Mouse (Mus musculus) liver, postnatal 0 days (tissue): Measurements from ENCODE around the gene Rbpj. TPM values are rescaled to one million over a fixed set of nuclear protein-coding genes. Genes with fewer than 3 reads are reported as not detected.

ENCODE experiments used
- ATAC-seq: fragments of 200-750 bp; cut with Nextera tagmentation; 2 replicates; pipeline ENCODE4 v1.8.0; 2017; ENCODE audit warnings: mild to moderate bottlenecking, moderate library complexity
- DNase-seq: peaks from one replicate; pipeline ENCODE4 v3.0.0-alpha.2; 2016
- H3K27ac ChIP-seq: fragments of 300-500 bp; sonication (generic); 2 replicates; pipeline ENCODE4 v1.5.1; 2014; ENCODE audit warnings: antibody characterized with exemption, moderate library complexity, mild to moderate bottlenecking, low read depth
- H3K27me3 ChIP-seq: fragments of 300-500 bp; sonication (generic); 2 replicates; pipeline ENCODE4 v1.6.1; 2014; ENCODE audit warnings: low read length, control low read depth, mixed read lengths; ENCODE audit not compliant: insufficient read depth
- H3K36me3 ChIP-seq: fragments of 300-500 bp; sonication (generic); replicated peaks from 2 replicates; pipeline ENCODE4 v1.6.1; 2014; ENCODE audit warnings: mild to moderate bottlenecking, control low read depth, low read length, moderate library complexity, mixed read lengths; ENCODE audit not compliant: insufficient read depth
- H3K4me1 ChIP-seq: fragments of 300-500 bp; sonication (generic); 2 replicates; pipeline ENCODE4 v1.6.1; 2014; ENCODE audit warnings: antibody characterized with exemption, mild to moderate bottlenecking, control low read depth; ENCODE audit not compliant: insufficient read depth
- H3K4me2 ChIP-seq: fragments of 300-500 bp; sonication (generic); 2 replicates; pipeline ENCODE4 v1.6.1; 2014; ENCODE audit warnings: low read depth, mild to moderate bottlenecking, low read length, moderate library complexity, mixed read lengths
- H3K4me3 ChIP-seq: fragments of 300-500 bp; sonication (generic); 2 replicates; pipeline ENCODE4 v1.5.1; 2014; ENCODE audit warnings: low read depth, low read length
- H3K9ac ChIP-seq: fragments of 300-500 bp; sonication (generic); replicated peaks from 2 replicates; pipeline ENCODE4 v1.6.1; 2014; ENCODE audit warnings: mild to moderate bottlenecking, moderate library complexity
- H3K9me3 ChIP-seq: fragments of 300-500 bp; sonication (generic); 2 replicates; pipeline ENCODE4 v1.6.1; 2016; ENCODE audit warnings: mild to moderate bottlenecking, control low read depth, low read length, mixed read lengths
- CTCF ChIP-seq: sonication (generic); IDR thresholded peaks from 2 replicates; pipeline ENCODE4 v1.5.1; 2016; ENCODE audit warnings: antibody characterized with exemption, low read depth
- EP300 ChIP-seq: IDR thresholded peaks from 2 replicates; pipeline ENCODE4 v1.6.1; 2016; ENCODE audit warnings: antibody characterized with exemption, low read depth, mild to moderate bottlenecking
- WGBS: fragments of 180-500 bp; shearing (Covaris S2); extraction: QIAGEN DNeasy Blood & Tissue Kit; methylation state at CpG from one replicate; pipeline ENCODE4 v1.1.7; 2014; ENCODE audit not compliant: insufficient replicate concordance; 5-methylcytosine and 5-hydroxymethylcytosine counted together
- polyA plus RNA-seq: library from polyadenylated mRNA; unstranded; fragments of >200 nt; fragmentation: Nextera tagmentation; extraction: Ambion mirVana; gene quantifications from 2 replicates; pipeline ENCODE4 v1.2.1, GENCODE M21; 2015

Rbpj gene
- polyA plus RNA-seq, 1 experiment from 2014 or later: 6.1 TPM

DNA sequence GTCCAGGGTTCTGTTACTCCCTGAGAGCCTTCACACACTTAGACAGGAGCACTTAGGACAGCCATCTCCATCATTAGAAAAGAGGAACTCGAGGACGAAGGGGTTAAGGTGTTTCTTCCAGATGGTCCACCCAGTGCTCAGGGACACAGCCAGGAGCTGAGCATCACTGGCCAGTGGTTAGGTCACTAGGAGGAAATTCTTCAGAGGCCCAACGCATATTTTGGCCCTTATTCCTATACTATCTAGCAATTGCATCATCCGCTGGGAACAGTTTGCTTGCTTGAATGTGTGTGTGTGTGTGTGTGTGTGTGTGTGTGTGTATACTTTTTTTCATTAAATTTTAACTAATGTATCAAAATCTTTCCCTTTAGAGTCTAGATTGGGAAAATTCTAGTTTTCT, 45.5 kb downstream of the Rbpj start:
- DNase-seq: no peak
- TF ChIP-seq EP300 (no peak), CTCF (no peak)
- no peak overlapping the region for H3K4me2 ChIP-seq
- no peak overlapping the region for H3K9ac ChIP-seq
- H3K9me3 ChIP-seq: no peaks in the 10 kb centered on the region
- no peaks in the 10 kb centered on the region for H3K27me3 ChIP-seq
- H3K36me3 ChIP-seq: no peaks in the 10 kb centered on the region
- H3K27ac ChIP-seq: no peak overlapping the region
- H3K4me1 ChIP-seq: peaks cover 7% of the 10 kb centered on the region; the same call in 1 of the 2 replicates
- H3K4me3 ChIP-seq: no peak overlapping the region
- WGBS: 54% methylated on average over 4 of the region's 4 CpGs
- ATAC-seq: no peak

DNA sequence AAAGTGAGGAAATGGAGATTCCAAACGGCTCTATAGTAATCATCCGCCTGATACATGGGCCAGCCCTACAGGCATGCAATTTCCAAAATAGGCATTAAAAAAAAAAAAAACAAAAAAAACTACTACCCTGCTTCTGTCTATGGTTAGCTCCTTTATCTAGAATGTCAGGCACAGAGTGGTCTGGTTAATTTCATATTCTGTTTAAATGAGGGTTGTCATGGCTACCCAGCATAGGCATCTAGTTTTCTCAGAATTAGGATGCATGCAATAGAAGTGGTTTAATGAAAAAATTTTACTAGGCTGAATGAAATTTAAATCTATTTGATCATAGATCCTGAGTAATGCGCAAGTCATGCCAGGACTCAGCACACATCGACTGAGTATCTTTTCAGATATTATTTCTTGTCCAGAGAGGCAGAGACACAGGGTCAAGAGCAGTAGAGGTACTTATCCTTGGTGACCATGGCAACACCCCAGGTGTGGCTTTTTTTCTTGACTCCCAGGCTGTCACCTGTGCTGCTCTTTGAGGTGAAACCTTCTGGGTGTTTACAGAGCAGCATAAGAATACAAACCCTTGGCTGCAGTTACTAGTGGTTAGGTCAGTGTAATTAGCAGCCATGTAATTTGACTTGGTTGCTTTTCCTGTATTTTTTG, 49.1 kb downstream of the Rbpj start:
- no peak for TF ChIP-seq EP300
- no peak for TF ChIP-seq CTCF
- Histone ChIP-seq H3K27me3 (no peaks in the 10 kb centered on the region), H3K4me1 (no peaks in the 10 kb centered on the region), H3K36me3 (no peaks in the 10 kb centered on the region), H3K4me2 (no peak overlapping the region), H3K9ac (no peak overlapping the region), H3K27ac (no peak overlapping the region), H3K9me3 (no peaks in the 10 kb centered on the region), H3K4me3 (no peak overlapping the region)
- no peak for ATAC-seq
- 76% methylated on average over 4 of the region's 4 CpGs for WGBS
- no peak for DNase-seq

DNA sequence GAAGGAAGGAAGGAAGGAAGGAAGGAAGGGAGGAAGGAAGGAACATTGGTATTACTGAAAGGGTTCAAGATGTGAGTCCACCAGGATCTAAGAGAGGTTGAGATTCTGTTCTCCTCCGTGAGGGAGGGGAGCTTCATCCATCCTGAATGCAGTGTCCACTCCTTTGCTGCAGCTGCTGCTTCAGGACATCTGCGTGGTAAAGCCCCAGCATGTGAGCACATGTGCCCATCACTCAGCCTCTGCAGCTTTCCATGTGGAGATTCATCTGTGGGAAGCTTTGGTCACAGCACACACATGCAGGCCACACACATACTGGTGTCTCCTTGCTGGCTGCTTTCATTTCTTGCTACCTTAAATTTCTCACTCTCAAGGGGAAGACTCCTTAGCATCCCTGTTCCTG, 50.5 kb downstream of the Rbpj start:
- ATAC-seq: no peak
- Histone ChIP-seq H3K9ac (no peak overlapping the region), H3K9me3 (no peaks in the 10 kb centered on the region), H3K27me3 (no peaks in the 10 kb centered on the region), H3K36me3 (no peaks in the 10 kb centered on the region), H3K4me3 (no peak overlapping the region), H3K4me1 (no peaks in the 10 kb centered on the region), H3K27ac (no peak overlapping the region), H3K4me2 (no peak overlapping the region)
- TF ChIP-seq EP300: no peak
- no peak for TF ChIP-seq CTCF
- DNase-seq: no peak
- WGBS: 74% methylated on average over 2 of the region's 2 CpGs

DNA sequence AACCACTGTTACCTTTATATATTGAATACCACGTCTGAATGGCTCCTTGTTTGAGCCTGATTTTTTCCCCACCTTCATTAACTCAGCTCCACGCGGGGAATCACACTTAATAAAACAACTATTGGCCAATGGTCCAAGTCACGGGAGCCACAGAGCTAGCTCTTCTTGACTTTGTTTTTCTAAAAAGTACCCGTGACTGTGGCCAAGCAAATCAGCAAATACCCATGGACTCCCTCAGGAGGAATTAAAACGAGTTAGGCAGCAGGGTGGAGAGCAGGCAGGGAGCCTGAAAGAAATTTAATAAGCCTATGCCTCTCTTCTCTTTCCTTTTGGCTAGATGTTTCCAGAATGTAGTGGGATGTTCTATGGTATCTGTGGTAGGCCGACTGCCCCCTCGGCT, 51.9 kb downstream of the Rbpj start:
- H3K4me3 ChIP-seq: no peak overlapping the region
- DNase-seq (no peak), ATAC-seq (no peak)
- 74% methylated on average over 8 of the region's 8 CpGs for WGBS
- H3K4me1 ChIP-seq: no peaks in the 10 kb centered on the region
- no peak overlapping the region for H3K4me2 ChIP-seq
- H3K36me3 ChIP-seq: no peaks in the 10 kb centered on the region
- H3K27ac ChIP-seq: no peak overlapping the region
- no peaks in the 10 kb centered on the region for H3K27me3 ChIP-seq
- no peak for TF ChIP-seq EP300
- TF ChIP-seq CTCF: no peak
- no peak overlapping the region for H3K9ac ChIP-seq
- no peaks in the 10 kb centered on the region for H3K9me3 ChIP-seq

DNA sequence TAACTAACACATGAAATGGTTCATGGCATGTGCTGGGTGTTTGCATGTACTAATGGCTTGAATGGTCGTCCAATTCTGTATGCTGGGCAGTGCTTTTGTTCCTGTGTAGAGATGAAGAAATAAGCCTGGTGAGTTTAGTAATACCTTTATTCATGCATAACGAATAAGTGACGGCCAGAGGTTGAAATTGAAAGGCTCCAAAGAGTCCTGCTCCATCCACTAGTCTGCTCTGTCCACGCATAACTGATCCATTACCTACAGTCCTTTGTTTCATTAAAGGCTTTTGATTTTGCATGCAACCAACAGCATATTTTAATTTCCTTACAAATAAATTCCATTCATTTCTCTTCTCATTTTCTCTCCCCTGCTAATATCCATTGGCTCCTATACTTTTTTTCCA, 53.2 kb downstream of the Rbpj start:
- H3K9ac ChIP-seq: no peak overlapping the region
- H3K36me3 ChIP-seq: no peaks in the 10 kb centered on the region
- no peak overlapping the region for H3K4me3 ChIP-seq
- DNase-seq (no peak), ATAC-seq (no peak)
- no peaks in the 10 kb centered on the region for H3K9me3 ChIP-seq
- no peaks in the 10 kb centered on the region for H3K27me3 ChIP-seq
- H3K27ac ChIP-seq: no peak overlapping the region
- H3K4me1 ChIP-seq: no peaks in the 10 kb centered on the region
- 67% methylated on average over 4 of the region's 4 CpGs for WGBS
- no peak overlapping the region for H3K4me2 ChIP-seq
- TF ChIP-seq CTCF (no peak), EP300 (no peak)

DNA sequence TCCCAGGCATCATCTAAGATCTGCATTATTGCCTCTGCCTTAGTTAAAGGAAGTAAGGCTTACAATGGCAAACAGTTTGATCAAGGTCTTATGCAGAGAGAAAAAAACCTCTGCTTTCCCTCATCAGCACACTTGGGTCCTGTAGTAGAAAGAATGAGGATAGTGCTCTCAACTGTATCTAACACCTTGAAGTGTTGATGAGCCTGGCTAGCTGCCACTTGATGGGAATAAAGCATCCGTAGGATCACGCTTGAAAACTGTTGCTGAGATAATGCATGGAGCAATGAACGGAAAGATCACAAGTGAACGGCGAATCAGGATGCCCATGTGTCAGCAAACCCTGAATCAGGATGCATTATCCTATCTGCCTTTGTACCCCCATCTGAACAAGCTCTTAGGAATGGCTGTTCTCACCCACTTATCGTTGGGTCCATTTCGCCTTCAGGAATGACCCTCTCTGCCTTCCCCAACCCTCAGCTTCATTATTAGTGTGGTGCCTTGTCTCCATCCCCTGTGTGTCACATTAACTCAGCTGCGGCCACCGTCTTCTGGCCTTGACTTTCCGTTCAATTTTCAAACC, 54.1 kb downstream of the Rbpj start:
- Histone ChIP-seq H3K27ac (no peak overlapping the region), H3K4me3 (no peak overlapping the region), H3K4me2 (no peak overlapping the region), H3K36me3 (no peaks in the 10 kb centered on the region), H3K9ac (no peak overlapping the region), H3K4me1 (no peaks in the 10 kb centered on the region), H3K9me3 (no peaks in the 10 kb centered on the region), H3K27me3 (no peaks in the 10 kb centered on the region)
- DNase-seq (no peak), ATAC-seq (no peak)
- TF ChIP-seq EP300: no peak
- TF ChIP-seq CTCF: no peak
- WGBS: 87% methylated on average over 10 of the region's 10 CpGs

DNA sequence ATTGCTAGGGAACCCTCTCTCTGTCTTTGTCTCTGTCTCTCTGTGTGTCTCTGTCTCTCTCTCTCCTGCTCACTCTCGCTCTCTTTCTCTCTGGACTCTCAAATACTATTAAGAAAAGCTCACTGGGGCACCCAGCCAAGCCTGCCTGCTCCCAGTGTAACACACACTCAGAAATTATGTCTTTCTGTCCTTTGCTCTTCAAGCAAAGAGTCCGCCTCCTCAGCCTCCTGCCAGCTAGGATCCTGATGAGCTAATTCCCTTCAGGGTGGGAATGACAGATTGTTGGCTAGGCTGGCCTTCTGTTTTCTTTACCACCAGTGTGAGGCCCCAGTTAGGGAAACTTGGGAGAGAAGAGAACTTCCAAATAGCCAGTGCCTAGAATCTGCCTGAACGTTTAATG, 57.1 kb downstream of the Rbpj start:
- TF ChIP-seq CTCF (no peak), EP300 (no peak)
- 62% methylated on average over 3 of the region's 3 CpGs for WGBS
- no peak overlapping the region for H3K27ac ChIP-seq
- H3K36me3 ChIP-seq: no peaks in the 10 kb centered on the region
- no peaks in the 10 kb centered on the region for H3K9me3 ChIP-seq
- H3K4me3 ChIP-seq: no peak overlapping the region
- H3K4me2 ChIP-seq: no peak overlapping the region
- no peaks in the 10 kb centered on the region for H3K4me1 ChIP-seq
- DNase-seq: no peak
- no peak for ATAC-seq
- H3K27me3 ChIP-seq: no peaks in the 10 kb centered on the region
- no peak overlapping the region for H3K9ac ChIP-seq
